Mouse (Mus musculus) gastrocnemius, postnatal 36 days (tissue): ENCODE data around the gene Tesc. TPM values are rescaled to one million over a fixed set of nuclear protein-coding genes. Genes with fewer than 3 reads are reported as not detected.

Source experiments
- DNase-seq, 2 experiments: peaks; one replicate each; pipeline ENCODE4 v3.0.0; 2022
- intact Hi-C: fragments of 180-260 bp; cut with DNase I; formaldehyde crosslinking; loops from one replicate; pipeline ENCODE4 v1.15.1; 2025
- long read RNA-seq, 2 experiments: library from polyadenylated mRNA; stranded (forward); transcript quantifications; one replicate each; pipeline ENCODE4 v2.0.0; 2021
- total RNA-seq, 2 experiments: library from RNA; stranded (reverse); gene quantifications; 2 replicates each; pipeline ENCODE4 v1.2.3; 2021

Gene Tesc
- under 1 TPM; 0.44 to 0.71 TPM for total RNA-seq
- long read RNA-seq, experiment 1, partial matches to known transcripts = 0 of 2 reads
- long read RNA-seq, experiment 1, other reads (novel, unspliced or antisense) = 0 of 2 reads
- long read RNA-seq, experiment 2, partial matches to known transcripts = 1 of 2 reads
- long read RNA-seq, experiment 2, other reads (novel, unspliced or antisense) = 0 of 2 reads

GRCm38 (mm10) chr5:118027698-118028190, at the start of gene Tesc:
Gene Tesc, plus strand, starts transcription at chr5:118027743.
- intact Hi-C loops = no loop called here
- no peak for DNase-seq

GRCm38 (mm10) chr5:117978159-117978697, 49.3 kb upstream of the Tesc start:
- intact Hi-C loops = loop anchor here (1.0 kb wide), 1 partner anchor 24 kb away; no protein-coding TSS in a partner anchor
- no peak for DNase-seq

GRCm38 (mm10) chr5:117979082-117979481, 48.5 kb upstream of the Tesc start:
- intact Hi-C loops = no loop called here
- DNase-seq = no peak

GRCm38 (mm10) chr5:117980921-117981320, 46.6 kb upstream of the Tesc start:
- intact Hi-C loops = no loop called here

GRCm38 (mm10) chr5:117981943-117982342, 45.6 kb upstream of the Tesc start:
- intact Hi-C loops = no loop called here
- DNase-seq = no peak

More at GRCm38 (mm10) chr5:117980921-117981320, 46.6 kb upstream of the Tesc start:
- DNase-seq = no peak

- no peak for DNase-seq
- intact Hi-C loops = no loop called here
Observed at GRCm38 (mm10) chr5:117986327-117986726, 41.2 kb upstream of the Tesc start.

GRCm38 (mm10) chr5:117987891-117988290, 39.7 kb upstream of the Tesc start:
- no peak for DNase-seq
- intact Hi-C loops = no loop called here

GRCm38 (mm10) chr5:117988367-117988766, 39.2 kb upstream of the Tesc start:
- intact Hi-C loops = no loop called here
- DNase-seq = no peak

- peak in 1 of 2 experiments; percentile 42 for DNase-seq
- intact Hi-C loops = no loop called here
Observed at GRCm38 (mm10) chr5:117989773-117990172, 37.8 kb upstream of the Tesc start.

GRCm38 (mm10) chr5:117990957-117991356, 36.6 kb upstream of the Tesc start:
- intact Hi-C loops = no loop called here
- no peak for DNase-seq

GRCm38 (mm10) chr5:117993550-117993949, 34.0 kb upstream of the Tesc start:
- DNase-seq = no peak
- intact Hi-C loops = no loop called here

GRCm38 (mm10) chr5:117995372-117995901, 32.1 kb upstream of the Tesc start:
- intact Hi-C loops = no loop called here
- no peak for DNase-seq

- DNase-seq = no peak
- intact Hi-C loops = no loop called here
Observed at GRCm38 (mm10) chr5:117995911-117996310, 31.6 kb upstream of the Tesc start.

- DNase-seq = no peak
- intact Hi-C loops = no loop called here
Observed at GRCm38 (mm10) chr5:117996581-117996980, 31.0 kb upstream of the Tesc start.

- intact Hi-C loops = no loop called here
- DNase-seq = no peak
Observed at GRCm38 (mm10) chr5:117997434-117997970, 30.0 kb upstream of the Tesc start.

- intact Hi-C loops = no loop called here
- no peak for DNase-seq
Observed at GRCm38 (mm10) chr5:117999061-117999460, 28.5 kb upstream of the Tesc start.

- no peak for DNase-seq
- intact Hi-C loops = no loop called here
Observed at GRCm38 (mm10) chr5:117999584-117999983, 28.0 kb upstream of the Tesc start.

GRCm38 (mm10) chr5:118002059-118002458, 25.5 kb upstream of the Tesc start:
- intact Hi-C loops = loop anchor here (1.0 kb wide), 1 partner anchor 24 kb away; no protein-coding TSS in a partner anchor

GRCm38 (mm10) chr5:118004619-118005018, 22.9 kb upstream of the Tesc start:
- intact Hi-C loops = loop anchor here (1.0 kb wide), 1 partner anchor 64 kb away; no protein-coding TSS in a partner anchor
- DNase-seq = peak in 1 of 2 experiments; percentile 45

More at GRCm38 (mm10) chr5:118002059-118002458, 25.5 kb upstream of the Tesc start:
- peak; percentile 58 to 64 for DNase-seq

- DNase-seq = no peak
- intact Hi-C loops = loop anchor here (1.0 kb wide), 1 partner anchor 63 kb away; no protein-coding TSS in a partner anchor
Observed at GRCm38 (mm10) chr5:118005728-118006127, 21.8 kb upstream of the Tesc start.

GRCm38 (mm10) chr5:118008344-118008743, 19.2 kb upstream of the Tesc start:
- intact Hi-C loops = no loop called here
- DNase-seq = no peak
